Mouse (Mus musculus): ENCODE measurements at regions not wholly inside any gene's neighbourhood (a gene's known extent, or its start where the extent isn't known, plus 50 kb on each side); places are given as distances from the start of the nearest gene placed in this dataset.
A peak's percentile ranks its signal among the peaks of the same experiment; 100 is the strongest.

- DNase-seq (ENCODE audit: extremely low read depth, insufficient read length, low spot score): no peak
Measured at GRCm38 (mm10) chr15:87345826-87346225, 198.3 kb upstream of the Fam19a5 start.

DNA sequence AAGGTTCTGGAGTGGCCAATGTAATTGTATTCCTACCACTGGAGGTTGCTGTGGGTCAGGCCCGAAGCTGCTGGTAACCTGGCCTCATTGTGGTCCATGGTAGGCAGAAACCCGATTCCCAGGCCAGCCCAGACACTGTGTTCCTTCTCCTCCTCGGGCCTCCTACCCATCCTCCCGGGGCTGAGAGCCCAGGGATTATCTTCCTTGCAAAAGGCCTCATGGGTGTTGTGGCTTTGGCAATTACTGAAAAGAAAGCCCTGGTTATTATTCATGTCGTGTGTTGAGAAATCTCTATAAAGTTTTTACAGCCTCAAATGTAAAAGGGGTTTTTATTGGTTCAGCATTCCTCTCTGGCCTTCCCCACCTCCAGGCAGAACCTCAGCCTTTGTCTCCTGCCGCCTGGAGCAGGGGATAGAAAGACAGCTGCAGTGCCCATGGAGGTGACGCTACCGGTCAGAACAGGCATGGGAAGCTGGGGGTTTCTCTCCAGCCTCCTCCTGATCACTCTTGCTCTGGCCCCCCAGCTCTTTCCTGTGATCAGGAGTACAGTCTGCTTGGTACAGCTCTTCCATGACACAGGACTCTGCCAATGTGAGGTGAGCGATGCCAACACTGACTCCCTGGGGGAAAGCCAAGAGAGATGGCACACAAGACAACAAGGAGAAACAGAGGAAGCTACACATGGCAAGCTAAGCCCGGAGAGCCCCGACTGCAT is 194.4 kb upstream of the Fam19a5 start:
- DNase-seq (ENCODE audit: extremely low read depth, insufficient read length, low spot score): peak; percentile 34

- no peak for DNase-seq (ENCODE audit: extremely low read depth, insufficient read length, low spot score)
Measured at GRCm38 (mm10) chr15:87352812-87353211, 191.3 kb upstream of the Fam19a5 start.

DNA sequence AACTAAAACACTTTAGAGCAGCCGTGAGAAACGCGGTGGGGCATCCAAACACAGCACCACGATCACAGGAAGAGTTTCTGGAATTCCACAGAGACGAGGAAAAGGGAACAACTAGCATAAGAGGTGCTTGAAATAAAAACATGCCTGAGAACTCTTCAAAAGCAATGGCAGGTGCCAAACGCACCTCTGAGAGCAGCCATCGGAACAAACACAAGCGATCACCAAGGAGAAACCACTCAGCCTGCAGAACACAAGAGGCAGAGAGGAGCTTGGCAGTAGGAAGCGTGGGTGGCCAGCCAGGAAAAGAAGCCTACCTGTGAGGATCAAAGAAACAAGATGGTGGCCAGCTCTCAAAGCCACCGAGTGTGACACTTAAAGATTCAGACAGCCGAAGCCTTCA is 190.2 kb upstream of the Fam19a5 start:
- no peak for DNase-seq (ENCODE audit: extremely low read depth, insufficient read length, low spot score)

DNA sequence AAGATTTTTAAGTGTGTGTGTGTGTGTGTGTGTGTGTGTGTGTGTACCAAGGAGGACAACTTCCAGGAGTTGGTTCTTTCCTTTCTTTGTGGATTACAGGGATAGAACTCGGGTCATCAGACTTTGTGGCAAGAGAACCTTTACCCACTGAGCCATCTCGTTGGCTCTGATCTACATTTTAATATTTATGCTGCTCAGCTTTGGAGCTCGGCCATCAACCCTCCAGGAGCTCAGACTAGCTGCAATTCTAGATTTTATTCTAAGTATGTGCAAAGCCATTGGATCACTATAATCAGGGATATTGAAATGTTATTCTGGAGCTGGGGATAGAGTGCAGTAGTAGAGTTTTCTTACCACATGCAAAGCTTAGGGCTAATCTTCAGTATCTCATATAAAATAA is 183.6 kb upstream of the Fam19a5 start:
- DNase-seq (ENCODE audit: extremely low read depth, insufficient read length, low spot score): no peak

GRCm38 (mm10) chr15:87365712-87366361 is 178.3 kb upstream of the Fam19a5 start:
- DNase-seq (ENCODE audit: extremely low read depth, insufficient read length, low spot score): no peak

GRCm38 (mm10) chr15:87367381-87367780 is 176.7 kb upstream of the Fam19a5 start:
- no peak for DNase-seq (ENCODE audit: extremely low read depth, insufficient read length, low spot score)

- no peak for DNase-seq (ENCODE audit: extremely low read depth, insufficient read length, low spot score)
Measured at GRCm38 (mm10) chr15:87369381-87369780, 174.7 kb upstream of the Fam19a5 start.

DNA sequence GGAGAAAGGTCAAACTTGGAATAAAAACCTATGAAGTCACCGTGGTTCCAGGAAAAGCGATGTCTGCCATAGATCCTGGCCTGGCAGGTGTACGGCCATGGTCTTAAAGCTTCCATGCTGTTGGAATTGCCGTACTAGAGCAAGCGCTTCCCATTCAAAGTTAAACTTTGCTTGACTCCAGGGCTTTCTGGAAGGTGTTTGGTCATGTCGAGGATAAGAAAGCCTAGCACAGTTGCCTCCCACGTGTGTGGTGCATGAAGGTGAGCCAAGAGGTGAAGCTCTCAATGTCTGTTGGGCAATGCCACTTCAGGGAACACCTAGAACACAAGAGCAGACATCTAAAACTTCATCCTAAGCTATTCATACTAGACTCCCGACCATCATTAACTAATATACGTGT is 174.3 kb upstream of the Fam19a5 start:
- no peak for DNase-seq (ENCODE audit: extremely low read depth, insufficient read length, low spot score)

DNA sequence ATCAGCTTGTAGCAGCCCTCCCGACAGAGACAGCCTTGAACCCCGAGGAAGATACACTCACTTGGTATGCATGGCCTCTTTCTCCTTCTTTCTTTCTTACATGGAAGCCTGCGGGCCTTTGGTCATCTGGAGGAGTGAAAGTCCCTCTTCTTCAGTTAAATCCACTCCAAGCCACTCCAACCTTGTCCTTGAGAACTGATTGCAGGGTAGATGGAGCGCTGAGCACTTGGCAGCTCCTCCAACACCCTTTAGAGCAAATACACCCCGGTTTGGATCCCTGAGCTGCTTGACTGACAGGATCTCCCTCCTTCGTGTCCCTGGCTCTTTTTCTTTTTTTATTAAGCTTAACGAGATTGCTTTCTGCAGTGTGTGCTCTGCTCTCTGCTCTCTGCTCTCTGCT is 173.3 kb upstream of the Fam19a5 start:
- DNase-seq (ENCODE audit: extremely low read depth, insufficient read length, low spot score): no peak

- no peak for DNase-seq (ENCODE audit: extremely low read depth, insufficient read length, low spot score)
Measured at GRCm38 (mm10) chr15:87374670-87375069, 169.4 kb upstream of the Fam19a5 start.

DNA sequence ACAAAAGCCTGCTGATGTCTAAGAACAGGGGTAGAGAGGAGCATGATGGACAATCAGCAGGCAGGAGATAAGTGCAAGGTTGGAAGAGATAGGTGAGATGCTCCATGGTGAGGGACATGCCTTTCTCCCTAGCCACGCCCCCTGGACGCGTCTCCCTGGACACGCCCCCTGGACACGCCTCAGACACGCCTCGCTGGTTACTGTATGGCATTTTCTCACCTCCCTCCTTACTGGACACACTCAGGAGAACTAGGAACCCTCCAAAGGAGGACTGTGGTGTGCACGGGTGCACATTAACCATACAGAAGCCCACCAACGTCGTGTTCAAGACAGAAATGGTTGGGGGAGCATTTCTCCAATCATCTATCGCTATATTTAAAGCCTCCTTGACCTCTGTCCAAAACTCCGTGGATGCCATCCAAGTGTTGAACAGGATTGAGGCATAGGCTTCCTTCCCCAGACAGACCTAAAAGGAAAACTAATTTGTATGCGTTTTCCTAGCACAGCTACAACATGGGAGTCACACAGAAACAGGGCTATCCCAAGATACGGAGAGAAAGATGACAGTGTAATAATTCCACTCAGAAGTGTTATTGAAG is 168.4 kb upstream of the Fam19a5 start:
- DNase-seq (ENCODE audit: extremely low read depth, insufficient read length, low spot score): no peak

DNA sequence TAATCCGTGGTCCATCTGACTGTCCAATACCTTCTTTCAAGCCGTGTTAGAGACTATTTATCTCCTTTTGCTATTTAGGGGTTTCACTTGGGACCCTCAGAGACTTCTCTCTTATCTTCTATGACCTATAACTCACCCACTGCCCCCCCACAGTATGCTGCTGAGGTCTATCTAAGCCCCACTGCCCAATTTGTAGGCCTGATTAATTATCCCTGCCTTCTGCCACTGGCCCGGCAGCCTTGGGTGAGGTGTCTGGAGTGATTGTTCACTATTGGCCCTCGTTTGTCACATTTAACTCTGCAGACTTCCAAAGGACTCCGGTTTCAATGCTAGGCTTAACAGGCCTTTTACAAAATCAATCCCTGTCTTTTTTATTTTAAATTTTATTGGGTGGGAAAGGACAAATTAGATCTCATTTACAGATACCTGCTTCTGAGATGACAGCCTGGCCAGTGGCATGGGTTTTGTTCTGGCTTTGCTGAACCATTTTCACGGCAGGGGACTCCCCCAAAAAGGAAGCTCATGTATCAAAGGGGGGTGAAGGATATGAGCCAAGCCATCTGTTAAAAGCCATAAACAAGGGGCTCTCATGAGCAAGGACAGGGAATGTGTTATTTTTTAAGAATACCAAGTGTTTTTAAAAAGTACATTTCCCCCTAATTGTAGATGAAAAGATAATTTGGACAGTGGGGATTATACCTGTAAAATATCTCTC is 160.4 kb upstream of the Fam19a5 start:
- DNase-seq (ENCODE audit: extremely low read depth, insufficient read length, low spot score): no peak

DNA sequence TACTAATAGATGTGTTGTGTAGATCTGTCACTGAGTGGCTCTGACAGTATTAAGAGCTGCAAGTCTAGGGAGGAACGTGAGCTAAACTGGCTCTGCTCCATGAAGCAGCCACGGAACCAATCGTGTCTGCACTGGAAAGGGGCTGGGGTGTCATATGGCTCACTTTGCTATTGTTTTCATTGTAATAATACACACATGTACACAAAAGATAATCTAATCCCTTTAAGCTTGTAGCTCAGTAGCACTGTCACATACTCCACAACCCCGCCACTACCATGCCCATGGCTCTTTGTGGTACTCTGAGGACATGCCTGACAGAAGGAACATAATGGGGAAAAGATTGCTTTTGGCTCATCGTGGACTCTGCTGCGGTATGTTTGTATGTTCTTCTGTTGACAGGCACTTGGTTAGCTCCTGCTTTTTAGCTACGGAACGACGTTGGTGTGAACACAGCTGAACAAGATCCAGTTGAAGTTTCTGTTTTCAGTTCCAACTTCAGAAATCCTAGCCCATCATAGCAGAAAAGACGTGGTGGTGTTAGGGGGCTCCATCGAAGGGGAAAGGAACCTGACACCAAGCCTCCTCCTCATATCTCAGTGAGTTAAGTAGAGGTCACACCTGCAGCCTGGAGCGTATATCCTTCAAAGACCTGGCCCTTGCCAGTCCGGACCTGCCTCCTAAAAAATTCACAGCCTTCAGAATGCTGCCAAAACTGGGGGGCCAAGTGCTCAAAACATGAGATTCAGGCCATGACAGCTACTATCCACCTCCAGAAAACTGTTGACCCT is 159.6 kb upstream of the Fam19a5 start:
- DNase-seq (ENCODE audit: extremely low read depth, insufficient read length, low spot score): no peak

DNA sequence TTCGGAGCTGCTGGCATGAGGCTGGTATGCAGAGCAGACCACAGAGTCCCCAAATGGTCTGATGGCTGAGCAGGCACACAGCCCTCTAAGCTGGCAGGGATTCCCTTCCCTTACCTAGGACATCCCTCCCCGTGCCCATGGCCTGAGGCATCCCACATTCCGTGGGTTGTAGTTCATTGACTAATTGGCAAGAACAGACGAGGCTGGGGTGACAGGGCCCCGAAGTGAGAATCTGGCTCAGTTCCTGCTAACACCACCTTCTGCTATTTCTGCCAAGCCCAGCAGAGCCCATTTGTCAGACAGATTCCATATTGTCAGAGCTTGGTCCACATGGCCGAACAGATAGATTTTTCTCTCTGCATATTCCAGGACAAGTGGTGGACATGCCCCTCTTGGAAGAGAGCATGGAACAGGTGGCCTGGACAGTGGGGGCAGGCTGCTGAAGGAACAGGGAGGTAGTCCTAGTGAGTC is 157.6 kb upstream of the Fam19a5 start:
- no peak for DNase-seq (ENCODE audit: extremely low read depth, insufficient read length, low spot score)

DNA sequence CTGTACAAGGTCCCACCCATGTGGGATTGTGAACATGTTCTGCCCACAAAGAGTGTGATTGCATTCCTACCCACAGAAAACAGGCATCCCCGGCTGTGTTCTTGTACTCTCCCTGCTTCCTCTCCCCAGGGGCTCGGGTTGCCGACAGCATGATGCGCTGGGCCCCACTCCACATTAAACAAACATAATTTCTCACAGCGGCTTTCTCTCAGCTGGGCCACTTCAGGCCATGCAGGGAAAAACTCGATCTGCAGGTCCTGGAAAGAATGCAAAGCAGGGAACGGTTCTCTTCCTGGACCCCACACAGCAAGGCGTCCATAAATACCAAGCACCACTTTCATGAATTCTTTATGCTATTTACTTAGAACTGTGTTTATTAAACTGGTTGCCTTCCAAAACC is 152.7 kb upstream of the Fam19a5 start:
- no peak for DNase-seq (ENCODE audit: extremely low read depth, insufficient read length, low spot score)

DNA sequence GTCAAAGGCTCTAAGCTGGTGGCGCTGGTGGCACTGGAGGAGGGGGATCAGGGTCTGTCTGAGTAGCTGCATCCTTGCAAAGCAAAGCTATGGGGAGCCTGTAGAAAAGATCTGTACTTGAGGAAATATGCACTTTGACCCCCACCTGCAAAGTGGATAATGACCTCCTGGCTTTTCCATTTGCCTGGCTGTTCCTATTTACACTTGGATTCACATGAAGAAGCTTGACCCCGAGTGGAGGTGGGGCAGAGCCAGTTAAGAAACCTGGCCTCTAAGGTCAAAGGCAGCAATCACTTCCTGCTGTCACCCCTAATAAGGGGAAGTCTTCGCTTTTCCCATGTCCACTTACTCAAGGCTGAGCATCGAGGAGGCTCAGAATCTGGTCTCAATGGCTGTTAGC is 145.7 kb upstream of the Fam19a5 start:
- DNase-seq (ENCODE audit: extremely low read depth, insufficient read length, low spot score): no peak

GRCm38 (mm10) chr15:87405689-87406088 is 138.4 kb upstream of the Fam19a5 start:
- no peak for DNase-seq (ENCODE audit: extremely low read depth, insufficient read length, low spot score)

GRCm38 (mm10) chr15:87411978-87412377 is 132.1 kb upstream of the Fam19a5 start:
- DNase-seq (ENCODE audit: extremely low read depth, insufficient read length, low spot score): no peak

DNA sequence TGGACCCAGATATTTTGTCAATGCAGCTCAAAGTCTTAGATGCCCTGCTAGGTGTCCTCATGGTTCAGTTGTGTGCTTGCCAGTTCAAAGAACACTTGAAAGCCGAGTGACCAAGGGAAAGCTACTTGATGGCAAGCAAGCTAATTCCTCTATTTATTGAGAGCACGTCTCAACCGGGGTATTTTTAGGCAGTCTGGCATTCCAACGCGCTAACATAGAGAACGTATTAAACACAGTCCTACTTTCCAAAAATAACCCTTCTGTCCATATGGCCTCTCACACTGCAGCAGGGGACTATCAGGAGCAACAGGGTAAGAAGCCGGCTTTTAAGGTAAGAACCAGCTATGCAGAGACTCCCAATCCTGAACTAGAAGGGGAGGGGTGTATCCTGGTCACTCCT is 128.1 kb upstream of the Fam19a5 start:
- DNase-seq (ENCODE audit: extremely low read depth, insufficient read length, low spot score): no peak

- DNase-seq (ENCODE audit: extremely low read depth, insufficient read length, low spot score): no peak
Measured at GRCm38 (mm10) chr15:87421743-87422142, 122.4 kb upstream of the Fam19a5 start.
